Mouse (Mus musculus) intestine, embryonic 14.5 days (tissue): Measurements from ENCODE around the gene Akr1c18. TPM values are rescaled to one million over a fixed set of nuclear protein-coding genes. Genes with fewer than 3 reads are reported as not detected.
"Not testable (repeated sequence)": the region's sequence is repeated elsewhere in the genome, so short reads cannot be mapped to it uniquely, and the experiment has no call there.

Experiments
- ATAC-seq: fragments of 200-750 bp; cut with Nextera tagmentation; replicated peaks from 2 replicates; pipeline ENCODE4 v1.8.0; 2017; ENCODE audit warnings: low read depth, moderate number of reproducible peaks, moderate TSS enrichment, moderate library complexity; ENCODE audit not compliant: low FRiP score, low TSS enrichment
- DNase-seq: peaks from one replicate; pipeline ENCODE4 v3.0.0-alpha.2; 2018; ENCODE audit warnings: low spot score
- H3K27ac ChIP-seq: fragments of 300-500 bp; sonication (generic); 2 replicates; pipeline ENCODE4 v1.5.1; 2014; ENCODE audit warnings: low read depth, mild to moderate bottlenecking, control low read depth
- H3K27me3 ChIP-seq: fragments of 300-500 bp; sonication (generic); replicated peaks from 2 replicates; pipeline ENCODE4 v1.6.1; 2014; ENCODE audit warnings: low read length, control low read depth; ENCODE audit not compliant: control insufficient read depth, insufficient read depth
- H3K36me3 ChIP-seq: fragments of 300-500 bp; sonication (generic); 2 replicates; pipeline ENCODE4 v1.6.1; 2014; ENCODE audit warnings: low read length, control low read depth; ENCODE audit not compliant: control insufficient read depth, insufficient read depth
- H3K4me1 ChIP-seq: fragments of 300-500 bp; sonication (generic); replicated peaks from 2 replicates; pipeline ENCODE4 v1.6.1; 2014; ENCODE audit warnings: low read length, control low read depth, mixed read lengths; ENCODE audit not compliant: control insufficient read depth, insufficient read depth
- H3K4me2 ChIP-seq: fragments of 300-500 bp; sonication (generic); 2 replicates; pipeline ENCODE4 v1.6.1; 2014; ENCODE audit warnings: low read length
- H3K4me3 ChIP-seq: fragments of 300-500 bp; sonication (generic); 2 replicates; pipeline ENCODE4 v1.5.1; 2014; ENCODE audit warnings: low read depth, low read length, control low read depth, mixed read lengths
- H3K9ac ChIP-seq: fragments of 300-500 bp; sonication (generic); 2 replicates; pipeline ENCODE4 v1.6.1; 2014; ENCODE audit warnings: mild to moderate bottlenecking, low read length
- H3K9me3 ChIP-seq: fragments of 300-500 bp; sonication (generic); 2 replicates; pipeline ENCODE4 v1.6.1; 2016; ENCODE audit warnings: low read length, control low read depth; ENCODE audit not compliant: control insufficient read depth
- WGBS: fragments of 180-500 bp; shearing (Covaris S2); extraction: QIAGEN DNeasy Blood & Tissue Kit; methylation state at CpG from one replicate; pipeline ENCODE4 v1.1.7; 2014; 5-methylcytosine and 5-hydroxymethylcytosine counted together
- polyA plus RNA-seq: library from polyadenylated mRNA; unstranded; fragments of >200 nt; fragmentation: Nextera tagmentation; extraction: Ambion mirVana; gene quantifications from 2 replicates; pipeline ENCODE4 v1.2.1, GENCODE M21; 2014

Akr1c18 gene
- 0.35 and 0.86 TPM in 2 replicates for polyA plus RNA-seq

DNA sequence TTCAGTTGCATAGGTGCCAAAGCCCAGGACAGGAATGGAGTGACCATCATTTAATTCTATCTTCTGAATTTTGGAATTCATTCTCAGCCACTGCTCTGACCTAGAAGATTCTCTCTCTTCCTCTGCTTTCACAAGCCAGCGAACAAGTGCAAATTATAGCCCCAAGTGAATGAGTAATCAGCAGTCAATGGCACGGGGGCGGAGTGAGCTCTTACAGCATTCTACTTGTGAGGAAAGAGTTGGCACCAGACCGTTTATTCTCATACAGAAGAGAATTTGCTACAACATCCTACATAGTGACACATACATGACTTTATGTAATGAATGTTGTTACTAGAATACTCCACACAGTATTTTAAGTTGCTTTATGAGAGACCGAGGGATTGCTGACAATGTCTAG is at the start of gene Akr1c18:
TSS of gene Akr1c18 (minus strand) at position 137 of the 400 bp plus-strand sequence.
- H3K4me1 ChIP-seq = no peaks in the 10 kb centered on the region
- no peak within 1 kb of the TSS for H3K4me3 ChIP-seq
- H3K4me2 ChIP-seq = no peak within 1 kb of the TSS
- WGBS = 66% methylated on average over 5 of the region's 5 CpGs
- H3K27me3 ChIP-seq = no peaks in the 10 kb centered on the region
- DNase-seq (no peak), ATAC-seq (no peak)
- H3K27ac ChIP-seq = no peak within 1 kb of the TSS
- H3K36me3 ChIP-seq = no peaks in the 10 kb centered on the region
- H3K9me3 ChIP-seq = no peaks in the 10 kb centered on the region
- H3K9ac ChIP-seq = no peak within 1 kb of the TSS

GRCm38 (mm10) chr13:4192511-4192910 is 42.1 kb upstream of the Akr1c18 start:
- H3K4me1 ChIP-seq = no peaks in the 10 kb centered on the region
- H3K4me3 ChIP-seq = no peak overlapping the region
- no peaks in the 10 kb centered on the region for H3K36me3 ChIP-seq
- WGBS = 67% methylated on average over 3 of the region's 3 CpGs
- H3K4me2 ChIP-seq = no peak overlapping the region
- ATAC-seq (no peak), DNase-seq (no peak)
- no peaks in the 10 kb centered on the region for H3K27me3 ChIP-seq
- H3K9ac ChIP-seq = no peak overlapping the region
- no peaks in the 10 kb centered on the region for H3K9me3 ChIP-seq
- H3K27ac ChIP-seq = no peak overlapping the region

DNA sequence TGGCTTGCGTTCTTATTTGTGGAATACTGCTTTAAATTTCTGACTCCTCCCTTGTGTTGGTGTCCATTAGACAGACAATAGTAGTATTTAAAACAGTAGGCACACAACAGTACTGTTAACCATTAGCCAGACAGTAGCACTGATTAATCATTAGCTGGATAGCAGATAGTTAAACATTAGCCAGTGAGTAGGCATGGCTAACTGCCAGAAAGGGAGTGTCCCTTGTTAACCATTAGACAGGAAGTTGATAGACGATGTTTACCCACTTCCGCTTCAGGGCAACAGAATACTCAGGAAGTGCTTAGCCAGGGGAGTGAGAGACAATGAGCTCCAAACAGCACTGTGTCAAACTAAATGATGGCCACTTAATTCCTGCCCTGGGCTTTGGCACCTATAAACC is 40.5 kb upstream of the Akr1c18 start, which contains the start of gene Akr1c13:
TSS of gene Akr1c13 (plus strand) at position 247 of the 400 bp plus-strand sequence.
- peak; percentile 91 for ATAC-seq
- Histone ChIP-seq H3K4me1 (no peaks in the 10 kb centered on the region), H3K4me2 (peak within 1 kb of the TSS; percentile 26), H3K9me3 (no peaks in the 10 kb centered on the region), H3K9ac (no peak within 1 kb of the TSS), H3K27me3 (no peaks in the 10 kb centered on the region), H3K4me3 (peak within 1 kb of the TSS; percentile 10), H3K36me3 (no peaks in the 10 kb centered on the region), H3K27ac (no peak within 1 kb of the TSS)
- 43% methylated on average over 3 of the region's 3 CpGs for WGBS
- peak; percentile 79 for DNase-seq

DNA sequence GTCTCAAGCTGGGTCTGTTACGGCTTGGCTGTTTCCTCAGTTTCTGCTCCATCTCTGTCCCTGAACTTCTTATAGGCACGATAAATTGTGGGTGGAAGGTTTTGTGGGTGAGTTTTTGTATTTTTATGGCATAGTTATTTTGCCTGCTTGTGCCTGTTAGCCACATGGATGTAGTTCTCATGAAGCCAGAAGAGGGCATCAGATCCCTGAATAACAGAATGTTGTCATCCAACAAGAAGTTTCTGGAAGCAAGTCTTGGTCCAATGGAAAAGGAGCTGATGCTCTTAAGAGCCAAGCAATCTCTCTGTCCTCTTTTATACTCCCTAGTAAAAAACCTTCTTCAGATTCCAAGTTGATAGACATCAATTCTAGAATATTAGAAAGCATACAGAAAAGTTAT is 37.7 kb upstream of the Akr1c18 start:
- ATAC-seq = no peak
- DNase-seq = no peak
- WGBS = 83% methylated on average over 2 of the region's 2 CpGs
- no peaks in the 10 kb centered on the region for H3K36me3 ChIP-seq
- H3K4me3 ChIP-seq = no peak overlapping the region
- H3K27me3 ChIP-seq = no peaks in the 10 kb centered on the region
- H3K4me2 ChIP-seq = no peak overlapping the region
- H3K9me3 ChIP-seq = no peaks in the 10 kb centered on the region
- no peak overlapping the region for H3K9ac ChIP-seq
- no peak overlapping the region for H3K27ac ChIP-seq
- no peaks in the 10 kb centered on the region for H3K4me1 ChIP-seq

DNA sequence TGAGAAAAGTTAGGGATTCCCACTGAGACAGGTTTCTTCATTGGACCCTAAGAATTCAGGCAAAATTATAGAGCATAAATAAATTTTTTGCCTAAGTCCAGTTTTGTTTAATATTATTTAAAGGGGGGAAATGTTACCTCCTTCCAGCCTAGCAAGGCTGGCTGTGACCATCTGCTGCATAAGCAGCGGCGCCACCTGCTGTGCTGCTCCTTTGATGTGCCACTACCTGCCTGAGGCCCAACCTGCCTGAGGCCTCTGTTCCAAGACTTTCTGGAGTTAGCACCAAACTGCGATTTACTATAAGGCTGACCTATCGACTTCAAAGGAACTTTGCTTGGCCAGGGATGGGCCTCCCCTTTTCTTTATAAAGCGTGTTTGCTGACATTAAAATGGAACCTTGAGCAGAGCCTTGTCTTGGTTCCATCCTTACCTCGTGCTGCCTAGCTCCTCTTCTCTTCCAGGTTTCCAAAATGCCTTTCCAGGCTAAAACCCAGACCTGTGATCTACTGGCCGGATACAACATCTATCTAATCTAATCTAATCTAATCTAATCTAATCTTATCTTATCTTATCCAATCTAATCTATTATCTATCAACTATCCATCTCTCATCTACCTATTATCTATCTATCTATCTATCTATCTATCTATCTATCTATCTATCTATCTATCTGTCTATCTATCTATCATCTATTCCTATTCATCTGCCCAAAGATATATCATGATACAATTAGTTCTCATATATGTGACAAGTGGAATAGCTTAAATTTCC is 36.4 kb upstream of the Akr1c18 start:
- not testable (repeated sequence) for H3K9ac ChIP-seq, H3K9me3 ChIP-seq, ATAC-seq, H3K4me3 ChIP-seq, DNase-seq, H3K27me3 ChIP-seq, H3K4me2 ChIP-seq, H3K27ac ChIP-seq, H3K4me1 ChIP-seq, H3K36me3 ChIP-seq
- WGBS = 83% methylated on average over 7 of the region's 7 CpGs

GRCm38 (mm10) chr13:4183116-4183515 is 32.7 kb upstream of the Akr1c18 start:
- no peaks in the 10 kb centered on the region for H3K4me1 ChIP-seq
- no peak overlapping the region for H3K9ac ChIP-seq
- no peaks in the 10 kb centered on the region for H3K27me3 ChIP-seq
- ATAC-seq = no peak
- H3K4me3 ChIP-seq = no peak overlapping the region
- H3K9me3 ChIP-seq = no peaks in the 10 kb centered on the region
- H3K27ac ChIP-seq = no peak overlapping the region
- no peaks in the 10 kb centered on the region for H3K36me3 ChIP-seq
- WGBS = 77% methylated on average over 9 of the region's 9 CpGs
- no peak for DNase-seq
- no peak overlapping the region for H3K4me2 ChIP-seq

DNA sequence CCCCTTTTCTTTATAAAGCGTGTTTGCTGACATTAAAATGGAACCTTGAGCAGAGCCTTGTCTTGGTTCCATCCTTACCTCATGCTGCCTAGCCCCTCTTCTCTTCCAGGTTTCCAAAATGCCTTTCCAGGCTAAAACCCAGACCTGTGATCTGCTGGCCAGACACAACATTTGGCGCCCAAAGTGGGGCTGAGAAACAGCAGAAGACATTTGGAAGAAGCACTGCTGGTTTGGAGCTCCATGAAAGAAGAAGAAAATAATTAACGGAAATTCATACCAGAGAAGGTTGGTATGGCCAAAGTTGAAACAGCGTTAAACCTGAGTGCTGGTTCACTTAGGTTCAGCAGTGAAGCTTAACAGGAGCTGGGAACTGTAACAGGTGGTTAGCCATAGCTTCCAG is 30.9 kb upstream of the Akr1c18 start:
- H3K9me3 ChIP-seq, ATAC-seq, DNase-seq, H3K36me3 ChIP-seq, H3K4me3 ChIP-seq, H3K4me2 ChIP-seq, H3K9ac ChIP-seq, H3K27me3 ChIP-seq, H3K4me1 ChIP-seq, H3K27ac ChIP-seq: not testable (repeated sequence)
- WGBS = 93% methylated on average over 4 of the region's 4 CpGs

DNA sequence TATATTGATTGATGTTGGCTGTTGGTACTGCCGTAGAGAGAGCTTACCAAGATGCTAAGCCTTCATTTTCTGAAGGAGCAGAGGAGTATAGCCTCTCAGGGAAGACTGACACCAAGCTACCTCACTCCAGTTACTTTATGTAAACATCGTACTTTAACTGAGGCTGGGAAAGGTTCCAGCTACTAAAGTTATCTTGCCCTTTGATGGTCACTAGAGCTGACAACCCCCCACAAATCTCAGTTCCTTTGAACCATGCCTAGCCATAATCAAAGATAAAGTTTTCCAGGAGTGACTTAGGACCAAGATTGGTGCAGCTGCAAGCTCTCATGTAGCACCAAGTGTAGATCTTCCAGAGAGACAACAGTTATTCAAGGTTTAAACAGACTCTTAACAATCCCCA is 22.5 kb upstream of the Akr1c18 start:
- H3K4me1 ChIP-seq = no peaks in the 10 kb centered on the region
- no peak overlapping the region for H3K9ac ChIP-seq
- DNase-seq (no peak), ATAC-seq (peak; percentile 60; the same call in 1 of the 2 replicates)
- WGBS = 22% methylated on average over 2 of the region's 2 CpGs
- no peak overlapping the region for H3K4me3 ChIP-seq
- no peak overlapping the region for H3K4me2 ChIP-seq
- no peaks in the 10 kb centered on the region for H3K36me3 ChIP-seq
- H3K9me3 ChIP-seq = no peaks in the 10 kb centered on the region
- H3K27me3 ChIP-seq = no peaks in the 10 kb centered on the region
- H3K27ac ChIP-seq = no peak overlapping the region

DNA sequence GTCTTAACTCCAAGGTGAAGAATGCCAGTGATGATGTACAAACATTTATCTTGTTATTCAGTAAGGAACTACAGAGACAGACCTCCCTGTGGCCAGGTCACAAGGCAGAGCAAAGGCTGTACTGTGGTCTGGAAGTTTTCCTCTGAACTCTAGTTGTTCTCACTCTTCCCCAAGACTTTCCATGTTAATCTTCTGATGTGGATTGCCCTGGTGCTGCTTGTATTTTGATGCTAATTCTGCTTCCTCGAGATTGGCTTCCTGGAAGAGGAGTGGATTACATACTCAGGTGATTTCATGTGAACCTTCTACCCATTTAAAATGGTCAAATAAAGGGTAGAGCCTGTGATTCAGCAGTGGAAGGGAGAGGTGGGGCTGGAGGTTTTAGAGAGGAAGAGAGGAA is 17.6 kb upstream of the Akr1c18 start:
- WGBS = 25% methylated on average over 1 of the region's 1 CpGs
- ATAC-seq = no peak
- DNase-seq = no peak
- Histone ChIP-seq H3K4me2 (no peak overlapping the region), H3K36me3 (no peaks in the 10 kb centered on the region), H3K9ac (no peak overlapping the region), H3K27me3 (no peaks in the 10 kb centered on the region), H3K4me1 (no peaks in the 10 kb centered on the region), H3K27ac (no peak overlapping the region), H3K9me3 (no peaks in the 10 kb centered on the region), H3K4me3 (no peak overlapping the region)
